Mouse (Mus musculus) testis, postnatal 10 days (tissue): Measurements from ENCODE around the gene Rbm39.

Source experiments
- DNase-seq: peaks from one replicate; pipeline ENCODE4 v3.0.0; 2021; ENCODE audit warnings: low spot score

Gene Rbm39

DNA sequence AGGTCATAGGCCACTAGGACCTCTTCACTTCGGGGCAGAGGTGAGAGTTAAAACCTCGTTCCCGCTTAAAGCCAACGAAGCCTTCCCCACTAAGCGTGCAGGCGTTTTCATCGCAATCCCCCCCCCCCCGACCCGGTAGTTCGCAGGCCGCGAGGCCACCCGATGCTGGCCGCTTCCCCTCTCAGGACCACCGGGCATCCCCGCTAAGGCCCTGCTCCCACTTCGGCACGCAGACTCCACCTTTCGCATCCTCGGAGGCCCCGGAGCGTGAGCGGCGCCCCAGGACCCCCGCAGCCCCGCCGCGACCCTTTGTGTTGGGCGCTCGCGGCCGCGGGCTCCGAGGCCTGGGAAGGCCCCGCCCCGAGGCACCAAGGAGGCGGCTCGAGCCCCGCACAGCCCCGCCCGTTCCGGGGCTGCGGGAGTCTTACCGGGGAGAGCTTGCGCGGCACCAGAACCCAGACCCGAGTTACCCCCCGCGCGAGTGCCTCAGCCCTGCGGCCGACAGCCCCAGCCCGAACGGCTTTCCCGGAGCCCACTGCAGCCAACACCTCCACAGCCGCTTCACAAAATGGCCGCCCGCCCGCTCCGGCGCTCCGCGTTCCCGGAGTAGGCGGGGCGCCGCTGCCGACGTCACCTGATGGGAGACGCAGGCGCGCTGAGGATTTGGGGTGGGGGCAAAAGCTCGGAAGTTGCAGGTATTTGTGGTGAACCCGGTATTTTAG lies 68.5 kb downstream of the Rbm39 start, which contains the start of the genes Cpne1 and Rbm12:
Cpne1 (minus strand) TSS at position 608 of the 722 bp plus-strand sequence.
Rbm12 (minus strand) TSS at position 621 of the 722 bp plus-strand sequence.
- peak; percentile 97 for DNase-seq

- DNase-seq, result no peak
Measured at GRCm38 (mm10) chr2:156110627-156111357, 69.2 kb downstream of the Rbm39 start.
